Mouse (Mus musculus) heart, adult 2 months (tissue): Measurements from ENCODE around the gene Zfp334.

ENCODE experiments used
- CTCF ChIP-seq: fragments of 200-600 bp; IDR thresholded peaks from 2 replicates; pipeline ENCODE4 v1.8.1; 2022; ENCODE audit warnings: antibody characterized with exemption, mild to moderate bottlenecking, moderate library complexity
- POLR2A ChIP-seq: fragments of 200-500 bp; IDR thresholded peaks from 2 replicates; pipeline ENCODE4 v1.6.1; 2011; ENCODE audit warnings: mild to moderate bottlenecking, low read depth, low read length, control low read depth; ENCODE audit not compliant: insufficient read depth

GRCm38 (mm10) chr2:165360861-165361260, 27.2 kb downstream of the Zfp334 start:
- TF ChIP-seq CTCF (peak; percentile 80), POLR2A (no peak)
